Mouse (Mus musculus): ENCODE results near the gene Sh3glb1. TPM values are rescaled to one million over a fixed set of nuclear protein-coding genes. Genes with fewer than 3 reads are reported as not detected.

Gene Sh3glb1
- polyA plus RNA-seq, 1 experiment from 2014 or later: 95.4 TPM

DNA sequence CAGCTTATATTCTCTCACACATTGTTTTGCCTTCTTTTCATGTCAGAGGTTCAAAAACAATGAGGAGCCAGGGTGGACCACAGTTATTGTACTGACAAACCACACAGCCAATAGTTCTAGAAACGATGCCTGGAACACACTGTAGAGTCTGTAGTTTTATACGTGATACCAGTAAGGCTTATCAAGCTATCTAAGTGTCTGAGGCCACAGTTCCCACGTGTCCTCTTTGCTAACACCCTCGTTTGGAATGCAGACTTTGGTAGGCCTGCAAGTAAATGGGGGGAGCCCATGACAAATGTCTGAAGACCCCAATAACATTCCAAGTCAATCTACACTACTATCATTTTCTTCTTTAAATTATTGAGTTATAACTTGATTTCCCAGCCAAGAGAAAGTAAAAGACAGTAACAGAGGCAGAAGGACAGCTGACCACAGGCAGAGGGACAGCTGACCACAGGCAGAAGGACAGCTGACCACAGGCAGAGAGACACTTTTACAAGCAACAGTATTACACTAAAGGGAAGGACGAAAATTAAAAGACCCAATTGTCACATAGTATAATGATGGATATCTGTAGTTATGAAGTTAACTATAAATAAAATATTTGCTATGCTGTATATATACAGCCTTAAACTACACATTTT, 21.2 kb downstream of the Sh3glb1 start:
- ATAC-seq: no peak
- no peaks in the 10 kb centered on the region for H3K4me1 ChIP-seq (ENCODE audit: control insufficient read depth, insufficient read depth, low read depth, low read length)
- 87% methylated on average over 5 of the region's 5 CpGs for WGBS
- H3K36me3 ChIP-seq (ENCODE audit: control insufficient read depth, insufficient read depth, low read length): peaks cover 23% of the 10 kb centered on the region
- H3K9me3 ChIP-seq (ENCODE audit: control insufficient read depth, low read length): no peaks in the 10 kb centered on the region
- no peaks in the 10 kb centered on the region for H3K27me3 ChIP-seq (replicated peaks; ENCODE audit: control insufficient read depth, insufficient read depth, low read length)
- no peak overlapping the region for H3K4me3 ChIP-seq (ENCODE audit: low read length)
- no peak overlapping the region for H3K27ac ChIP-seq (ENCODE audit: low read depth, low read length)
- no peak overlapping the region for H3K9ac ChIP-seq (ENCODE audit: low read depth, low read length)
- no peak overlapping the region for H3K4me2 ChIP-seq (ENCODE audit: low read length)

- Histone ChIP-seq H3K36me3 (ENCODE audit: control insufficient read depth, insufficient read depth, low read length) (peaks cover 26% of the 10 kb centered on the region), H3K4me1 (ENCODE audit: control insufficient read depth, insufficient read depth, low read depth, low read length) (no peaks in the 10 kb centered on the region), H3K9me3 (ENCODE audit: control insufficient read depth, low read length) (no peaks in the 10 kb centered on the region), H3K4me2 (ENCODE audit: low read length) (no peak overlapping the region), H3K27me3 (replicated peaks; ENCODE audit: control insufficient read depth, insufficient read depth, low read length) (no peaks in the 10 kb centered on the region), H3K9ac (ENCODE audit: low read depth, low read length) (no peak overlapping the region), H3K27ac (ENCODE audit: low read depth, low read length) (no peak overlapping the region), H3K4me3 (ENCODE audit: low read length) (no peak overlapping the region)
- no peak for ATAC-seq
- 93% methylated on average over 3 of the region's 3 CpGs for WGBS
These were observed 22.2 kb downstream of the Sh3glb1 start for GRCm38 (mm10) chr3:144697942-144698341.

DNA sequence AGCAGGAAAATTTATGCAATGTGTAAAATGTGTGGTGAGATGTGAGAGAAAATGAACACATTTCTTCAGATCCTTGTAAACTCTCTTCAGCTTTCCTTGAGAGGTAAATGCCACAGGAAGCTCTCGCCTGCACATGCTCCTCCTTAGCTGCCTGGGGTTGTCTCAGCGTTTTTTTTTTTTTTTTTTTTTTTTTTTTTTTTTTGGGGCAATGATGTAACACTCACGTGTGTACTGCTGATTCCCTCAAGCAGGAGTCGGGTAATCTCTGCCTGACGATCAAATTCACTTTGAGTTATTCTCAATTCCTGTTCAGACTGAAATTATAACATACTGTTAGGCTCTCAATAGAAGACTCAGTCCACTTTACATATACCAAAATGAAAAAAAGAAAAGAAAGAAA, 23.0 kb downstream of the Sh3glb1 start:
- no peak overlapping the region for H3K9ac ChIP-seq (ENCODE audit: low read depth, low read length)
- peaks cover 26% of the 10 kb centered on the region for H3K36me3 ChIP-seq (ENCODE audit: control insufficient read depth, insufficient read depth, low read length)
- no peaks in the 10 kb centered on the region for H3K9me3 ChIP-seq (ENCODE audit: control insufficient read depth, low read length)
- H3K4me2 ChIP-seq (ENCODE audit: low read length): no peak overlapping the region
- H3K4me3 ChIP-seq (ENCODE audit: low read length): no peak overlapping the region
- H3K4me1 ChIP-seq (ENCODE audit: control insufficient read depth, insufficient read depth, low read depth, low read length): no peaks in the 10 kb centered on the region
- H3K27me3 ChIP-seq (replicated peaks; ENCODE audit: control insufficient read depth, insufficient read depth, low read length): no peaks in the 10 kb centered on the region
- ATAC-seq: no peak
- WGBS: 84% methylated on average over 5 of the region's 5 CpGs
- H3K27ac ChIP-seq (ENCODE audit: low read depth, low read length): no peak overlapping the region

DNA sequence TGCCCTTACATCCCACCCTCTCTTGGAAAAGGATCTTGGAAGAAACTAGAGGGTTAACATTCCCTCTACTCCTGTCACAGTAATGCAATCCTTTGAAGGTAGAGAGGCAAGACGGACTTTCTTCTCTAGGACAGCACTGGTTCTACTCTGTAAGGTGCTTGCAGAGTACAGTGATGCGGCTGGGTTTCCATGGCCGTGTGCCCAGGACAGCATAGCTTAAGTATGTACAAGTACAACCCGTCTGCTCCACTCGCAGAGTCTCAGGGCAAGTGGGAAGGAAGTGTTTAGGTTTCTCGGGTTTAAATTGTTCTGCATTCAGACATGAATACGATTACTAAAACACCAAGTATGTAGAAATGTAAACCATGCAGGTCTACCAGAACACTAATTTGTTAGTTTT, 25.2 kb downstream of the Sh3glb1 start:
- 93% methylated on average over 7 of the region's 7 CpGs for WGBS
- Histone ChIP-seq H3K27me3 (replicated peaks; ENCODE audit: control insufficient read depth, insufficient read depth, low read length) (no peaks in the 10 kb centered on the region), H3K9me3 (ENCODE audit: control insufficient read depth, low read length) (no peaks in the 10 kb centered on the region), H3K4me3 (ENCODE audit: low read length) (no peak overlapping the region), H3K4me1 (ENCODE audit: control insufficient read depth, insufficient read depth, low read depth, low read length) (no peaks in the 10 kb centered on the region), H3K27ac (ENCODE audit: low read depth, low read length) (no peak overlapping the region), H3K9ac (ENCODE audit: low read depth, low read length) (no peak overlapping the region), H3K36me3 (ENCODE audit: control insufficient read depth, insufficient read depth, low read length) (peaks cover 24% of the 10 kb centered on the region), H3K4me2 (ENCODE audit: low read length) (no peak overlapping the region)
- no peak for ATAC-seq

- Histone ChIP-seq H3K27me3 (replicated peaks; ENCODE audit: control insufficient read depth, insufficient read depth, low read length) (no peaks in the 10 kb centered on the region), H3K36me3 (ENCODE audit: control insufficient read depth, insufficient read depth, low read length) (peaks cover 24% of the 10 kb centered on the region)
- WGBS: 95% methylated on average over 10 of the region's 10 CpGs
These were observed 26.1 kb downstream of the Sh3glb1 start for GRCm38 (mm10) chr3:144694040-144694439.

GRCm38 (mm10) chr3:144692052-144692451, 28.1 kb downstream of the Sh3glb1 start:
- Histone ChIP-seq H3K9me3 (ENCODE audit: control insufficient read depth, low read length) (no peaks in the 10 kb centered on the region), H3K9ac (ENCODE audit: low read depth, low read length) (no peak overlapping the region), H3K4me3 (ENCODE audit: low read length) (no peak overlapping the region), H3K4me2 (ENCODE audit: low read length) (no peak overlapping the region), H3K4me1 (ENCODE audit: control insufficient read depth, insufficient read depth, low read depth, low read length) (no peaks in the 10 kb centered on the region), H3K36me3 (ENCODE audit: control insufficient read depth, insufficient read depth, low read length) (peaks cover 24% of the 10 kb centered on the region), H3K27me3 (replicated peaks; ENCODE audit: control insufficient read depth, insufficient read depth, low read length) (no peaks in the 10 kb centered on the region), H3K27ac (ENCODE audit: low read depth, low read length) (no peak overlapping the region)
- ATAC-seq: peak; percentile 53
- 45% methylated on average over 3 of the region's 3 CpGs for WGBS

More at GRCm38 (mm10) chr3:144694040-144694439, 26.1 kb downstream of the Sh3glb1 start:
- H3K4me3 ChIP-seq (ENCODE audit: low read length): no peak overlapping the region
- no peak for ATAC-seq
- H3K27ac ChIP-seq (ENCODE audit: low read depth, low read length): no peak overlapping the region
- H3K4me1 ChIP-seq (ENCODE audit: control insufficient read depth, insufficient read depth, low read depth, low read length): no peaks in the 10 kb centered on the region
- no peaks in the 10 kb centered on the region for H3K9me3 ChIP-seq (ENCODE audit: control insufficient read depth, low read length)
- no peak overlapping the region for H3K4me2 ChIP-seq (ENCODE audit: low read length)
- no peak overlapping the region for H3K9ac ChIP-seq (ENCODE audit: low read depth, low read length)

DNA sequence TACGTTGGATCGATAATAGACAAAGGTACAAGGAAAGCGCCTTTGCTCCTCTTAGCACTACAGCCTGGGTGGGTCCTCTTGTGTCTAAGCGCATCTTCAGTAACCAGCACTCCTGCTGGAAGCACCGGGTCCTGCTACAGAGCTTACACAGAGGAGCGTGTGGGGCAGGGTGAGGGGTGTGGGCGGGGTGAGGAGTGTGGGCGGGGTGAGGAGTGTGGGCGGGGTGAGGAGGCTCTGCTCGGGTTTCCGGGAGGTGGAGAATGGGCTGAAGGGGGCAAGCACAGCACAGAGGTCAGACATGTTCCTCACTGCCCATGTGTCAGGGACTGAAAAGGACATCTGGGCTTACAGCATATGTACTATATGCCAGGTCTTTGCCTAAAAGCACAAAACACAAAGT, 30.9 kb downstream of the Sh3glb1 start:
- peak; percentile 73; the same call in 1 of the 2 replicates for ATAC-seq
- Histone ChIP-seq H3K9me3 (ENCODE audit: control insufficient read depth, low read length) (no peaks in the 10 kb centered on the region), H3K27ac (ENCODE audit: low read depth, low read length) (no peak overlapping the region), H3K4me3 (ENCODE audit: low read length) (no peak overlapping the region), H3K4me2 (ENCODE audit: low read length) (no peak overlapping the region), H3K27me3 (replicated peaks; ENCODE audit: control insufficient read depth, insufficient read depth, low read length) (no peaks in the 10 kb centered on the region), H3K4me1 (ENCODE audit: control insufficient read depth, insufficient read depth, low read depth, low read length) (no peaks in the 10 kb centered on the region), H3K9ac (ENCODE audit: low read depth, low read length) (no peak overlapping the region), H3K36me3 (ENCODE audit: control insufficient read depth, insufficient read depth, low read length) (peaks cover 13% of the 10 kb centered on the region; the same call in 1 of the 2 replicates)
- WGBS: 15% methylated on average over 11 of the region's 11 CpGs

DNA sequence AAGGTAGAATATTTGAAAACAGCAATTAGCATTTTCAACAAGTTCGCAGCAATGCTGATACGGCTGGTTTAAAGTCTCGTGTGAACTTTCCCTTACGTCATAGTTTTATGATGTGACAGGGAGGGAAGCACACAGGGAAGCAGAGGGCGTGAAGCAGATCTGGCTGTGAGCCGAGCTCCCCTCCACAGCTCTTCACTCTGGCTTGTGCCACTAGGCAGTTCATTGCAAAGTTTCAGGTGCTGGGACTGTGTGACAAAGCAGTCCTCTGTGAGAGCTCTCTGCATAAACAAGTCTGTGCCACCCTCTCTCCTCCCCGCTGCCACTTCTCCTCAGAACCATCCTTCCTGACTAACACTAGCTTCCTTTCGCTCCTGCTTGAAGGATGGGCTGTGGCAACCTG, 31.9 kb downstream of the Sh3glb1 start:
- H3K27ac ChIP-seq (ENCODE audit: low read depth, low read length): no peak overlapping the region
- no peak for ATAC-seq
- no peaks in the 10 kb centered on the region for H3K9me3 ChIP-seq (ENCODE audit: control insufficient read depth, low read length)
- peaks cover 6% of the 10 kb centered on the region; the same call in 1 of the 2 replicates for H3K36me3 ChIP-seq (ENCODE audit: control insufficient read depth, insufficient read depth, low read length)
- H3K4me2 ChIP-seq (ENCODE audit: low read length): no peak overlapping the region
- H3K4me1 ChIP-seq (ENCODE audit: control insufficient read depth, insufficient read depth, low read depth, low read length): no peaks in the 10 kb centered on the region
- no peak overlapping the region for H3K9ac ChIP-seq (ENCODE audit: low read depth, low read length)
- H3K4me3 ChIP-seq (ENCODE audit: low read length): no peak overlapping the region
- no peaks in the 10 kb centered on the region for H3K27me3 ChIP-seq (replicated peaks; ENCODE audit: control insufficient read depth, insufficient read depth, low read length)
- WGBS: 84% methylated on average over 8 of the region's 8 CpGs

DNA sequence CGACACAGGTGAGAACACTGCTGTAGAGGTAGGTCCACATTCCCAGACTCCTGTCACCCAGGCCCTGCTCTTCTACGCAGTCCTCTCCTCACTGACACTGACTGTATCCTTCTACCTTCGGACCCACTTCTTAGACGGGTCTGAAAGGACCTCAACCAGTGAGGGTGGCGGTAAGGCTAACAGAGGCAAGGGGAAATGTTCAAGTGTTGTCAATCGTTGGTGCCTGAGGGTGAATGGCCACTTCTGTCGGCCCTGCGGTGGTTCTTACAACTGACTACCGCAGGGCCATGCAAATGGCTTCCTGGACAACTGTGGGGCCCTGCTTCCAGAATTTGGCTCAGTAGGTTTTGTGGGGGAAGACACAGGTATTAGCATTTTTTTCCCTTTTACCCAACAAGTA, 32.5 kb downstream of the Sh3glb1 start:
- no peak overlapping the region for H3K27ac ChIP-seq (ENCODE audit: low read depth, low read length)
- no peaks in the 10 kb centered on the region for H3K4me1 ChIP-seq (ENCODE audit: control insufficient read depth, insufficient read depth, low read depth, low read length)
- H3K4me3 ChIP-seq (ENCODE audit: low read length): no peak overlapping the region
- 92% methylated on average over 9 of the region's 9 CpGs for WGBS
- H3K36me3 ChIP-seq (ENCODE audit: control insufficient read depth, insufficient read depth, low read length): peaks cover 6% of the 10 kb centered on the region; the same call in 1 of the 2 replicates
- no peaks in the 10 kb centered on the region for H3K27me3 ChIP-seq (replicated peaks; ENCODE audit: control insufficient read depth, insufficient read depth, low read length)
- no peak for ATAC-seq
- H3K4me2 ChIP-seq (ENCODE audit: low read length): no peak overlapping the region
- H3K9ac ChIP-seq (ENCODE audit: low read depth, low read length): no peak overlapping the region
- no peaks in the 10 kb centered on the region for H3K9me3 ChIP-seq (ENCODE audit: control insufficient read depth, low read length)

Measured in hindbrain, embryonic 16.5 days (tissue).